Mouse (Mus musculus): ENCODE data around the gene Mpz. TPM values are rescaled to one million over a fixed set of nuclear protein-coding genes. Genes with fewer than 3 reads are reported as not detected.

The Mpz gene
- total and polyA plus RNA-seq, 3 experiments: not detected

DNA sequence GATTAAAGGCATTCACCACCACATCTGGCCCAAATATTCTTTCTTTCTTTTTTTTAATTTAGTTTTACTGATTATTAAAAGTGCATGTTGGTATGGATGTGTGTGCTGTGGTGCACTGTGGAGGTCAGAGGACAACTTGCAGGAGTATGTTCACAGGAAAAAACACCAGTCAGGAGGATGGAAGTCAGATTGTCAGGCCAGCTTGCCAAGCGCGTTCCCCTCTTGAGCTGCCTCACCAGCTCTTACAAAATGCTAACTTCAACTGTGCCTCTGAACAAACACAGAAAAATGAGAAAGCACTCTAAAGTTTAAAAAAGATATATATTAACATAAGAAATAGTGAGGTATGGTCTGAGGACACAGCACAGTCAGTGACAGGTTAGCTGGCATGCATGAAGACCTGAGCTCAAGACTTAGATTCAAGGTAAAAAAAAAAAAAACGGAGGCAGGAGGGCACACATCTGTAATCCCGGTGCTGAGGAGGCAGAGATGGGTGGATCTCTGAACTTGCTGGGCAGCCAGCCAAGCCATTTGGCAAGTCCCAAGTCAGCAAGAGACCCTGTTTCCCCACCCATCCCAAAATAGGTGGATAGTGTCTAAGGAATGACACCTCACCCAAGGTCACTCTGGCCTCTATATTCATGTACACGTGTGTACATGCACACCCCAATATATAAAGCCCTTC is 29.1 kb downstream of the Mpz start:
- Histone ChIP-seq H3K9me3 (replicated peaks) (no peaks in the 10 kb centered on the region), H3K27me3 (ENCODE audit: insufficient read depth, low read length) (peaks cover 21% of the 10 kb centered on the region), H3K4me1 (ENCODE audit: insufficient read depth, low read depth, low read length) (no peaks in the 10 kb centered on the region), H3K36me3 (replicated peaks) (no peaks in the 10 kb centered on the region), H3K4me3 (ENCODE audit: low read depth, low read length) (no peak overlapping the region)
- DNase-seq (ENCODE audit: low spot score) (no peak), ATAC-seq (ENCODE audit: extremely low read depth, insufficient number of reproducible peaks, low FRiP score, poor library complexity, severe bottlenecking) (no peak)
- no peak for TF ChIP-seq POLR2AphosphoS5 (IDR thresholded peaks at IDR 0.05; ENCODE audit: insufficient replicate concordance, low read depth, low read length)
- no peak for TF ChIP-seq GATA2 (IDR thresholded peaks at IDR 0.05; ENCODE audit: borderline replicate concordance, low read depth, low read length)
- TF ChIP-seq GATA1 (IDR thresholded peaks at IDR 0.05; ENCODE audit: borderline replicate concordance, low read length): no peak
- no peak for TF ChIP-seq TAL1 (conservative IDR thresholded peaks at IDR 0.05; ENCODE audit: low read depth, low read length)
- TF ChIP-seq CTCF (IDR thresholded peaks at IDR 0.05; ENCODE audit: low read depth, low read length): no peak

DNA sequence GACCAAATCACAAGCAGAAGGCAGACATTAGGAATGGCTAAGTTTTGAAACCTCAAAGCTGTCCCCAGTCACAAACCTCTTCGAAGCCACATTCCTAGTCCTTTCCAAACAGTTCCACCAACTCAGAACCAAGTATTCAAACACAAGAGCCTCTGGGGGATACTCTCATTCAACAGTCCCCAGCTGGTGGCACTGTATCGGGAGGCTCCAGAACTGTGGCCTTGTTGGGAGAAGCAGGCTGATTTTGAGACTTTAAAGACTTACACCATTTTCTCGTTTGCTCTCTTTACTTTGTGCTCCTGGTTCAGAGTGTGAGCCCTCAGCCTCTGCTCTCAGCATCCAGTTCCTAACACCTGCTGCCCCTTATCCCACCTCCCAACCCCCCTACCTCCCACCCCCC is 32.5 kb downstream of the Mpz start:
- DNase-seq (ENCODE audit: low spot score): no peak
- TF ChIP-seq CTCF (IDR thresholded peaks at IDR 0.05; ENCODE audit: low read depth, low read length) (no peak), POLR2AphosphoS5 (IDR thresholded peaks at IDR 0.05; ENCODE audit: insufficient replicate concordance, low read depth, low read length) (no peak), GATA1 (IDR thresholded peaks at IDR 0.05; ENCODE audit: borderline replicate concordance, low read length) (no peak), GATA2 (IDR thresholded peaks at IDR 0.05; ENCODE audit: borderline replicate concordance, low read depth, low read length) (no peak), TAL1 (conservative IDR thresholded peaks at IDR 0.05; ENCODE audit: low read depth, low read length) (no peak)
- Histone ChIP-seq H3K4me3 (ENCODE audit: low read depth, low read length) (no peak overlapping the region), H3K9me3 (replicated peaks) (no peaks in the 10 kb centered on the region), H3K4me1 (ENCODE audit: insufficient read depth, low read depth, low read length) (no peaks in the 10 kb centered on the region), H3K36me3 (replicated peaks) (no peaks in the 10 kb centered on the region), H3K27me3 (ENCODE audit: insufficient read depth, low read length) (peaks cover 18% of the 10 kb centered on the region; the same call in 1 of the 2 replicates)
- no peak for ATAC-seq (ENCODE audit: extremely low read depth, insufficient number of reproducible peaks, low FRiP score, poor library complexity, severe bottlenecking)

DNA sequence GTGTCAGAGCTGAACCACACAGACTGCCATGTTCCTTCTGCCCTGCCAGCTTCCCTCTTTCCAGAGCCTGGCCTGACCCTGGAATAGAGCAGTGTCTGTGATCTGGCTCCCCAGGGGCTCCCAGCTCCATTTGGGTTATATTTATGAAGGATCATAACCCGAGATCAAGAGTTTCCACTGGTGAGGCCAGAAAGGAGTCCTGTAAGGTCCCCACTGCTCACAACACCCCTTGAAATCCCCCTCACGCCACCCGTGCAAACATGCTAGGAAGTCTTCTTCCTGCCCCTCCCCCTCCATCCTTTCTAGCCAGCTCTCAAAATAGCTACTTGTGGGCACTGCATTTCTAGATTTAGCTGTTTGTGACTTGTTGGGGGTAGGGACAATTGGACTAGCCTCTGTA is 33.1 kb downstream of the Mpz start:
- H3K4me3 ChIP-seq (ENCODE audit: low read depth, low read length): no peak overlapping the region

DNA sequence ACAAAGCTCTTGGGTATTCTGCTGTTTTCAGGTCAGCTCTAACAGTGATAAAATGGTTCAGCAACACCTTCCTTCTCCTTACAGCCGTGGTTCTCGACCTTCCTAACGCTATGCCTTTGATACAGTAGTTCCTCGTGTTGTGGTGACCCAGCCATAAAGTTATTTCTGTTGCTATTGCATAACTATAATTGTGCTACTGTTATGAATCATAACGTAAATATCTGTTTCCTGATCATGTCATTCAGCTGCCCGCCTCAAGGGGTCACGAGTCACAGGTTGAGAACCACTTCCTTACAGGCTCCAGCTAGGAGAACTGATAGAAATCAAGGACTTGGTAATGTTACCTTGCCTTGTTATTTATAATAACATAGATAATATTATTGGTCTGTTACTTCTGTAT is 33.8 kb downstream of the Mpz start:
- no peak for ATAC-seq (ENCODE audit: extremely low read depth, insufficient number of reproducible peaks, low FRiP score, poor library complexity, severe bottlenecking)
- Histone ChIP-seq H3K9me3 (replicated peaks) (no peaks in the 10 kb centered on the region), H3K27me3 (ENCODE audit: insufficient read depth, low read length) (peaks cover 17% of the 10 kb centered on the region; the same call in 1 of the 2 replicates), H3K36me3 (replicated peaks) (no peaks in the 10 kb centered on the region), H3K4me3 (ENCODE audit: low read depth, low read length) (no peak overlapping the region), H3K4me1 (ENCODE audit: insufficient read depth, low read depth, low read length) (no peaks in the 10 kb centered on the region)
- no peak for DNase-seq (ENCODE audit: low spot score)
- TF ChIP-seq TAL1 (conservative IDR thresholded peaks at IDR 0.05; ENCODE audit: low read depth, low read length): no peak
- TF ChIP-seq POLR2AphosphoS5 (IDR thresholded peaks at IDR 0.05; ENCODE audit: insufficient replicate concordance, low read depth, low read length): no peak
- no peak for TF ChIP-seq CTCF (IDR thresholded peaks at IDR 0.05; ENCODE audit: low read depth, low read length)
- TF ChIP-seq GATA1 (IDR thresholded peaks at IDR 0.05; ENCODE audit: borderline replicate concordance, low read length): no peak
- TF ChIP-seq GATA2 (IDR thresholded peaks at IDR 0.05; ENCODE audit: borderline replicate concordance, low read depth, low read length): no peak

More for the DNA sequence above, 33.1 kb downstream of the Mpz start:
- H3K27me3 ChIP-seq (ENCODE audit: insufficient read depth, low read length): peaks cover 17% of the 10 kb centered on the region; the same call in 1 of the 2 replicates
- ATAC-seq (ENCODE audit: extremely low read depth, insufficient number of reproducible peaks, low FRiP score, poor library complexity, severe bottlenecking) (no peak), DNase-seq (ENCODE audit: low spot score) (no peak)
- no peaks in the 10 kb centered on the region for H3K36me3 ChIP-seq (replicated peaks)
- H3K4me1 ChIP-seq (ENCODE audit: insufficient read depth, low read depth, low read length): no peaks in the 10 kb centered on the region
- no peaks in the 10 kb centered on the region for H3K9me3 ChIP-seq (replicated peaks)
- TF ChIP-seq GATA1 (IDR thresholded peaks at IDR 0.05; ENCODE audit: borderline replicate concordance, low read length): no peak
- no peak for TF ChIP-seq CTCF (IDR thresholded peaks at IDR 0.05; ENCODE audit: low read depth, low read length)
- TF ChIP-seq TAL1 (conservative IDR thresholded peaks at IDR 0.05; ENCODE audit: low read depth, low read length): no peak
- no peak for TF ChIP-seq POLR2AphosphoS5 (IDR thresholded peaks at IDR 0.05; ENCODE audit: insufficient replicate concordance, low read depth, low read length)
- TF ChIP-seq GATA2 (IDR thresholded peaks at IDR 0.05; ENCODE audit: borderline replicate concordance, low read depth, low read length): no peak

DNA sequence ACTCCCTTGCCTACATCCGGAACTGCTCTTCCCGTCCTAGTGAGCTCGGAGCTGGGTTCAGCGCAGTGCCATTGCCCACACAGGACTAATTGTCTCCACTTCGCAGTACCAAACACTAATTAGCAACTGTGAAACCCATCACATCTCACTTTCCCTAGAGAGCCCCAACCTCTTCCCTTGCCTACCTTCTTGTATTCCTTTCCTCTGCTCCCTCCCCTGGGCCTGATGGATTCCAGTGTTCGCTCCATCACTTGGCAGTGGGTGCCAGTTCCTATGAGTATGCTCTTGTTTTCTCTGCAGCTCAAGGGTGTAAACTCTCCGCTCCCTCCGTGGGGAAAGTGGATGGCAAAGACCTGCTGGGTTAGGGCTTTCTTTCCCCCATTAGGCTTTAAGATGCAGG is 35.1 kb downstream of the Mpz start:
- H3K9me3 ChIP-seq (replicated peaks): no peaks in the 10 kb centered on the region
- no peak overlapping the region for H3K4me3 ChIP-seq (ENCODE audit: low read depth, low read length)
- no peaks in the 10 kb centered on the region for H3K36me3 ChIP-seq (replicated peaks)
- H3K4me1 ChIP-seq (ENCODE audit: insufficient read depth, low read depth, low read length): no peaks in the 10 kb centered on the region
- DNase-seq (ENCODE audit: low spot score) (no peak), ATAC-seq (ENCODE audit: extremely low read depth, insufficient number of reproducible peaks, low FRiP score, poor library complexity, severe bottlenecking) (no peak)
- TF ChIP-seq CTCF (IDR thresholded peaks at IDR 0.05; ENCODE audit: low read depth, low read length) (no peak), TAL1 (conservative IDR thresholded peaks at IDR 0.05; ENCODE audit: low read depth, low read length) (no peak), GATA1 (IDR thresholded peaks at IDR 0.05; ENCODE audit: borderline replicate concordance, low read length) (no peak), POLR2AphosphoS5 (IDR thresholded peaks at IDR 0.05; ENCODE audit: insufficient replicate concordance, low read depth, low read length) (no peak), GATA2 (IDR thresholded peaks at IDR 0.05; ENCODE audit: borderline replicate concordance, low read depth, low read length) (no peak)
- peaks cover 19% of the 10 kb centered on the region for H3K27me3 ChIP-seq (ENCODE audit: insufficient read depth, low read length)

DNA sequence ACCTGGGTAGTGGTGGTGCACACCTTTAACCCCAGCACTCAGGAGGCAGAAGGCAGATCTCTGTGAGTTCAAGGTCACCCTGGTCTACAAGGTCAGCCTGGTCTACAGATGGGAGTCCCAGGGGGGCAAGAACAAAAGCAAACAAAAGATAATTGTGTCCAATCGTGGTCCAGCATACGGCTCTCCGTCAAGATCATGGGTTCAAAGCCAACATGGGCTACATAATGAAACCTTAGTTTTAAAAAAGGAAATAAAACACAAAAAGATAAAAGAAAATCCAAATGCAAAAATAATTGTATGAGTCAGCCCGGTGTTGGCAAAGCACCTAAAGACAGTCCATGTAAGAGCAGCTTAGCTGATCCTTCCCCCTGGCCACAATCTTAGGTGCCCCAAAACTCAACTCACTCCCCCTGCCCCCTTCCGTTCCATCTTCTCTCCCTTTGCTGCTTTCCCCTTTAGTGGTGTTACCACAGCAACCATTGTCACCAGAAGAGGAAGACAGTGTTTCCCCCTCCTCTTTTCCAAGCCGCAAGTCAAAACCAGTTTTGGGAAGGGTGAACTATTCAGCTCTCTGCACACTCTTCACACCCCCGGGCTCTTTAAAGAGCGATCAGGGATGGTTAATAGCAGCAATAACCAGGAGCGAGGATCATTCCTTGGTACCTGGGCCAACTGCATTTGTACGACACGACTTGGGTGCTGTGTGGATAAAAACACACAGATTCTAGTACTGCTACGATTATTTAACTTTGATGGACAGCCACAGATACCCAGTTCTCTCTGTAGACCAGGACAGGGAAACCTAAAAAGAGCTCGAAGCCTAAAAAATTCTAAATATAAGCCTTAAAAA is 37.6 kb downstream of the Mpz start:
- no peaks in the 10 kb centered on the region for H3K36me3 ChIP-seq (replicated peaks)
- TF ChIP-seq CTCF (IDR thresholded peaks at IDR 0.05; ENCODE audit: low read depth, low read length) (no peak), GATA1 (IDR thresholded peaks at IDR 0.05; ENCODE audit: borderline replicate concordance, low read length) (no peak), POLR2AphosphoS5 (IDR thresholded peaks at IDR 0.05; ENCODE audit: insufficient replicate concordance, low read depth, low read length) (no peak), TAL1 (conservative IDR thresholded peaks at IDR 0.05; ENCODE audit: low read depth, low read length) (no peak)
- ATAC-seq (ENCODE audit: extremely low read depth, insufficient number of reproducible peaks, low FRiP score, poor library complexity, severe bottlenecking) (no peak), DNase-seq (ENCODE audit: low spot score) (no peak)
- no peaks in the 10 kb centered on the region for H3K9me3 ChIP-seq (replicated peaks)
- H3K4me1 ChIP-seq (ENCODE audit: insufficient read depth, low read depth, low read length): no peaks in the 10 kb centered on the region
- H3K4me3 ChIP-seq (ENCODE audit: low read depth, low read length): no peak overlapping the region
- peaks cover 23% of the 10 kb centered on the region for H3K27me3 ChIP-seq (ENCODE audit: insufficient read depth, low read length)

Data from G1E (cell line).